Mouse (Mus musculus): ENCODE measurements at regions not wholly inside any gene's neighbourhood (a gene's known extent, or its start where the extent isn't known, plus 50 kb on each side); places are given as distances from the start of the nearest gene placed in this dataset.

DNA sequence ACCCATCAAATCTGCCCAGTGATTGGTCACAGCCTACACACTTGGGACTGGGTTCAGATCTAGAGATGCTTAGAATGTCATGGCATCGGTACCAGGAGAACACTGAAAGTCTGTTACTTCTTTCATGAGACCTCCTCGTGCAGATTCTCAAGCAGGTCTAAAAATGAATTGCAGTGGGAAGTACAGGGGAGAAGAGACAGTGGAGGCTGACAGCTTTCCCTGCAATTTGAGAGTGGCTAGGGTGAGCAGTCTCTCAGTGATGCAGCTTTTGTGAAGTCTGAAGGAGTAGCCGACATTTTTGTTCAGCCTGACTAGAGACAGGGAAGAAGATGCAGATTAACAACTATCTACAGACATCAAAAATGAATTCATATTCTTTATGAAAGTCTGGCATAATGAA lies 112.5 kb downstream of the Fam198b start:
- DNase-seq = no peak

DNA sequence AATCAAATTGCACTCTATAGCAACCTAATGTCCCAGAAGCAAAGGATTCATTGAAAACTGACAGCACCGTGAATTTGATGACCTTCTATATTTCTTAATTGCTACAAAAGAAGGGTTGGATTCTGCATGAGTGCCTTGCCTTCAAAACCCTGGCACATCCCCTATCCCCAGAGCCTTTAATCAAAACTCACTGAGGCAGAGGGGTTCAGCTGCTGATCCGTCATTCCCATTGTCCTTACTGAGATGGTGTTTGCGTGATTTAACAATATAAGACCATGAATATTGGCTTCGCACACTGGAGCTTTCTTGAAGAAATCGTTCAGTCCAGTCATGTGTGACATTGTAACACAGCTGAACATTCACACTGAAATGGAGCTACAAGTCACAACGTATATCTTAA lies 118.0 kb downstream of the Fam198b start:
- peak; percentile 55 for DNase-seq

- DNase-seq = no peak
Observed at GRCm38 (mm10) chr3:80003300-80004090, 119.2 kb downstream of the Fam198b start.

GRCm38 (mm10) chr3:80004556-80004955 lies 120.2 kb downstream of the Fam198b start:
- DNase-seq = no peak

DNA sequence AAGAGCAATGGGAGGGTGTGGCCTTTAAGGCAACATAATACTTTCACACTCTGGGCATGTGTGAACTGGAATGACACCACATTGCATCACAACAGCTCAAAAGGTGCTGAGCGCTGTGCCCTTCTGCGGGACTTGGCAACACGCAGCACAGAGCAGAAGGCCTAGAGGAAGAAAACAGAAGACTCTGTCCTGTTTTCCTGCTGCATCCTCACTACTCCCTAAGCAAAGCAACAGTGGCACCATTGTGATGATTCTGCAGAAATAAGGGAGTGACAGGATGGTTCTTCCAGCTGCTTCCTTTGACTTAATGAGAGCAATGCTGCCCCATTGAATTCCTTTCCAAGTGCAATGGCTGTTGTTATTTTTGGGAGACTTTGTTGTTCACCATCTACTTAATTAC lies 120.6 kb downstream of the Fam198b start:
- DNase-seq = no peak

DNA sequence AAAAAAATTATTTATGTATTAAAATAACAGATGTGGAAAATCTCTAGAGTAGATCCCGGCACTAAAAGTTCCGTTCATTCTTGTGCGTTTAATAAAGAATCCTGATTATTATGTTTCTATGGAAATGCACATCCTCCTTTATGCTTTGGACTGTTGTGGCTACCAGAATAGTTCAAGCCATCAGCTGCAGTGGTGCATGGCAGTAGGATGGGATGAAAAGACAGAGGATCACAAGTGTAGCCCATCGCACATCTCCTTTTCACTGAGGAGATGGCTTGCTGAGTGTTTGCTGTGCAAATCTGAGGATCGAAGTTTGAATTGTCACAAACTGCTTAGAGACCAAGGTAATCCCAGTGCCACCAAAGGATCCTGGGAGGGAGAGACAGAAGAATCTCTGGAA lies 121.0 kb downstream of the Fam198b start:
- DNase-seq = no peak

DNA sequence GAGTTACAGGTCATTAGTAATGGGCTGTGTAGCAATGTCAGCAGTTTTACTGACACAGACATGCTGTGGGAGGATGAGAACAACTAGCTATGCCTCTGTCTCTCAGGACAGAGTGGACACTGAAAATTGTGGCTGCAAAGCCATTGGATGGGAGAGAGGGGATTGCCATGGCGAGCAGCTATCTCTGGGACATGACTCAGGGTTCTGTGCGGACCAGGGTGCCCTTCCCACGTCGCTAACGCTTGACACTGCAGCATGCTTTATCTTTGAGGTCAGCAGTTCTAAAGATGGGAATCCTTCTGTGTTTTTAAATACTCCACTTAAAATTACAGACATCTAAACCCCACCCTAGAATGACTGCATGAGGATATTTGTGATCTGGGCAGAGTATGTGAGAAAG lies 121.9 kb downstream of the Fam198b start:
- DNase-seq = no peak

- no peak for DNase-seq
Observed at GRCm38 (mm10) chr3:80007006-80007405, 122.7 kb downstream of the Fam198b start.

DNA sequence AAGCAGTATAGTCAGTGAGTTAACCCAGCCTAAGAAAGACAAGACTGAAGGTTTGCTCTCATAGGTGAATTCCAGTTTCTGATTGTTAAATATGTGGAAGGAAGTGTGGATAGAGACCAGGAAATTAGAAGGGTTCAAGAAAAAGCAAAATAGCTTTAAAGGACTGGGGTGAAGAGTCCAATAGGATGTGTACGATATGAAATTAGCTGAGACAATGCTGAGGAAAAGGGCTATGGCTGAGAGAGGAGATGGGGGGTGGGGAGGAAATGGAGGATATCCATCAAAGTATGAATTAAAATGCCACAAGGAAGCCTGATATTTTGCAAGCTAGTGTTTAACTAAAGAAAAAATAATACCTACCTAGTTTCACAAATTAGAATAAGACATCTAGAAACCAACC lies 124.9 kb downstream of the Fam198b start:
- DNase-seq = no peak

GRCm38 (mm10) chr3:80025795-80026194 lies 141.5 kb downstream of the Fam198b start:
- no peak for DNase-seq

- DNase-seq = no peak
Observed at GRCm38 (mm10) chr3:80033071-80033470, 148.7 kb downstream of the Fam198b start.

GRCm38 (mm10) chr3:80038553-80039129 lies 154.3 kb downstream of the Fam198b start:
- no peak for DNase-seq

DNA sequence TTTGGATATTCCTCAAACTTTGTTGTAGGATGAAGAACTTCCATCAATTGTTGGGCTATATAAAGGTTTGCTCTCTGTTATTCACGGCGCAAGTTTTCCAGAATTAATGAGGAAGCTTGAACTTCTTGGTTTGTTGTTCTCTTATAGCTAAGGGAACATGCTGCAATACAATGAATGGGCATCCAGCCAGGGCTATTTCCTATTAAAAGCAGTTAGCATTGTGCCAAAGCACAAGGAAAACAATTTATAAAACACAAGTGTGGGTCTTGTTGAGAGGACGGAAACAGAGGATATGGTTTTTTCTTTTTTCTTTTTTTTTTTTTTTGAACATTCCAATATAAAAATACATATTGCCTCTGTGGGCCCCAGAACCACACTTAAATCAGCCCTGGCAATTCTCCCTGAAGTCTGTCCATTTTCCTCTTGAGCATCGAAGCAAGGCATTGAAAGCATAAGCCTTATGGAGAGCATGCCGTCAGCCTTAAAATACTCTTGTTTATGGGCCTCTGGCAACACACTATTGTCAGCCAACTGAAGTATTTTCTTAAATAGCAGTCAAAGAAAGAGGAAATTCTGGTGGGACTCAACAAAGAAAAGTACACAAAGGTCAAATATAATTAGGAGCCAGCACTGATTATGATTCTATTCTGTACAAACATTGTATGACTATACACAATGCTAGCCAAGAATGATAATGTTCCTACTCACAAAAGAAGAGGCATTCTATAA lies 158.6 kb downstream of the Fam198b start:
- DNase-seq = no peak

- no peak for DNase-seq
Observed at GRCm38 (mm10) chr3:80049495-80050225, 165.3 kb downstream of the Fam198b start.

DNA sequence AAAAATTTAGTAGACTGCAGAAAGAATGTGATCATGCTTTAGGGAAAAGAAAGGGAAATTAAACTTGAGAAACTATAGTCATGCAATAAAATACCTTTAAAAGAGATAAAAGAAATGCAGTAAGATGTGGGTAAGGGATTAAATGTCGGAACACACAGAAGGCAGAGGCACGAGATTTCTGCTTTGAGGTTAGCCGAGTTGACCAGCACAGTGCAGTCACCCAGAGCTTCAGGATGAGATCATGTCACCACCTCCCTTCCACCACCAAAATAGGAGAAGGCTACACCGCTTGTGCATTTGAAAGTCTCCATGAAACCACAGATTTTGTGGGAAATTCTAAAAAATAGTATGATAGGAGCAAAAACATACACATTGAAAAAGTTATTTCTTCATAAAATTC lies 166.6 kb downstream of the Fam198b start:
- no peak for DNase-seq

GRCm38 (mm10) chr3:80051963-80052362 lies 167.6 kb downstream of the Fam198b start:
- no peak for DNase-seq

- no peak for DNase-seq
Observed at GRCm38 (mm10) chr3:80052879-80053278, 168.5 kb downstream of the Fam198b start.

DNA sequence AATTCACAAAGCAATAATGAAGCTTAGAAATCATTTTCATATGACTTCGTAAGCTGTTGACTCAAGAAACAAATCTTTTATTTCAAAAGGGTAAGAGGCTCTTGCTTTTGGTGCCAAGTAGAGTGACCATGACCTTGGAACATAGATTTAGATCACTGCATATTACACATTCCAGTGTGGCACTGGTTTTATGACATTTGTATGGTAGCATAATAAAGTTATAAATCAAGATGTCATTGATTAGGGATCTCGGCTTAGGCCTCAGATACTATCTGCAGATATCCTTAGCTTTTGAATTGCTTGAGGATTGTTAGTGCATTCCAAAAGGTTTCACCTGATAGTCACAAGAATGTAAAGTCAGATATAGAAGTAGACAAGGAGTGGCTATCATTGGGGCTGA lies 169.1 kb downstream of the Fam198b start:
- DNase-seq = no peak

- DNase-seq = no peak
Observed at GRCm38 (mm10) chr3:80056636-80057350, 172.5 kb downstream of the Fam198b start.

- peak; percentile 36 for DNase-seq
Observed at GRCm38 (mm10) chr3:80058722-80059121, 174.4 kb downstream of the Fam198b start.

DNA sequence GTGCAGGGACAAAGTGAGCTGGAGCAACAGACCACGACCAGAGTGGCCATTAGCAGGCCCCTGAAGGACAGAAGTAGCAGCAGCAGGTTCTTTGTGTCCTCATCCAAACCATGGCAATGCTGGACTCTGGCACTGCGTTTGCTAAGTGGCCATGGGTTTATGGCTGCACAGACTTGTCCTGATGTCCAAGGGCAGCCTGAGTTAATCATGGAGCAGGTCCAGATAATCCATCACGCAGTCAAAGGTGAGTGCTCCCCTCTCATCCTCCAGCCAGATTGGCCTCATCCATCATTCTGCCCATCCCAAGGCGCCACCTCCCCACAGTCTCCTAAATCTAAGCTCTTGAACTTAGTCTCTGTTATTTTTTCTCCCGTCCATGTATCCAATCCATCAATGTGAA lies 186.4 kb downstream of the Fam198b start:
- no peak for DNase-seq

DNA sequence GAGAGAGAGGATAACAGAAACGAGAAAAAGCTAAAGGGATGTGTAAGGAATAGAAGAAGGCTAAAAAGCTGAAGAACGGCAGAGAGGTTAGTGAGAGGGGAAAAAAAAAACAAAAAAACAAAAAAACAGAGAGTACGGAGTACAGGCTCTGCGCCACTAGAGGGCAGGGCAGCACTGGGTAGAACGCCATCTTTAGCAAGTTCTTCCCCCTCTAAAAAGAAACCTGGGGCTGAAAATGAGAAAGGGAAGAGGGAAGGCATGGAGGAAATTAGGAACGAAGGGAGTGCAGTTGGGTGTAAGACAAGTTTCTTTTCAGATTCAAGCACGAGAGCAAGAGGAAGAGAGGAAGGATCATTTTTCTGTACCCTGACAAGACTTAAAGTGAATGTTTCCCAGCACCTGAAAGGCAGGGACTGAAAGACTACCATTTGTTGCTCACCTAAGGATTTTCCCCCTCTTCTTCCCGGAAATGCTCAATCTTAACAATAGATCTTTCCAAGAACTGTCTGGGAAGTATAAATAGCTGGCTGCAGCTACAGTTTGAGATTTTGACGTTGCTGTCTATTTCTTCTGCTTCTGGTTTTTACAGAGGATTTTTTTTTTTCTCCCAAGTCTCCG lies 195.6 kb downstream of the Fam198b start:
- DNase-seq = peak; percentile 72
